Mouse (Mus musculus) monocyte, adult 2 months (primary cell): Measurements from ENCODE around the gene Serhl.

Experiments
- DNase-seq, 2 experiments: peaks; one replicate each; pipeline ENCODE4 v3.0.0; 2022; ENCODE audit warnings: low spot score in 2 of 2, low read depth in 1 of 2

The Serhl gene

GRCm38 (mm10) chr15:83161062-83161748 is 71.9 kb downstream of the Serhl start:
- DNase-seq = no peak

- no peak for DNase-seq
Measured at GRCm38 (mm10) chr15:83162001-83162400, 72.7 kb downstream of the Serhl start.

GRCm38 (mm10) chr15:83162818-83163485 is 73.6 kb downstream of the Serhl start:
- DNase-seq = no peak

- no peak for DNase-seq
Measured at GRCm38 (mm10) chr15:83164971-83165471, 75.7 kb downstream of the Serhl start.

- no peak for DNase-seq
Measured at GRCm38 (mm10) chr15:83165526-83166315, 76.4 kb downstream of the Serhl start.
